Mouse (Mus musculus) ES-Bruce4 (cell line): ENCODE results near the gene Snx9.

Experiments
- CTCF ChIP-seq: IDR thresholded peaks from one replicate; pipeline ENCODE4 v1.8.1; 2011; ENCODE audit warnings: low read depth, low read length
- EP300 ChIP-seq: IDR thresholded peaks from 2 replicates; pipeline ENCODE4 v1.6.1; 2011; ENCODE audit warnings: low read depth, low read length; ENCODE audit not compliant: insufficient read depth
- POLR2A ChIP-seq: IDR thresholded peaks from one replicate; pipeline ENCODE4 v1.8.1; 2011; ENCODE audit warnings: low read length; ENCODE audit not compliant: insufficient read depth

DNA sequence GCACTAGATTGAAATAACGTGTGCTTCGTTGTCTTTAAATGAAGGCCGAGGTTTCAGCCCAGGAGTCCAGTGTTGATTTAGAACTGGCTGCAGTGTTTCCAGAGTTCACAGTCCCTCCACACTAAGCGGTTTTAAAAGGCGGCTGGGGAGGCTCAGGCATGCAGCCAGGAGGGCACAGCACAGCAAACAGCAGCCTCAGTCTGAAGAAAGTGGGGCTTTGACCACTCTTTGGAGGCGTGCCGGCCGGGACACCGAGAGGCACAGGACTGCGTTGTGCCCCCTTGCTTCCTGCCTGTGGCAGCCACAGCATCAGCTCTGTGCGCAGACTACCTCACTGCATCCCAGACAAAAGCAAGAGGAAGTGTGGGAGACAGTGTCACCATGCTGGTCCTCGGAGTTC, 70.5 kb downstream of the Snx9 start:
- TF ChIP-seq POLR2A: no peak
- TF ChIP-seq CTCF: no peak
- TF ChIP-seq EP300: no peak
